Mouse (Mus musculus): Measurements from ENCODE around the gene Lyzl6. TPM values are rescaled to one million over a fixed set of nuclear protein-coding genes. Genes with fewer than 3 reads are reported as not detected.
A peak's percentile ranks its signal among the peaks of the same experiment; 100 is the strongest.
"Not testable (repeated sequence)": the region's sequence is repeated elsewhere in the genome, so short reads cannot be mapped to it uniquely, and the experiment has no call there.

Gene Lyzl6
- polyA plus RNA-seq (2016; fragmentation: Nextera tagmentation; extraction: Ambion mirVana): not detected in 2 replicates

DNA sequence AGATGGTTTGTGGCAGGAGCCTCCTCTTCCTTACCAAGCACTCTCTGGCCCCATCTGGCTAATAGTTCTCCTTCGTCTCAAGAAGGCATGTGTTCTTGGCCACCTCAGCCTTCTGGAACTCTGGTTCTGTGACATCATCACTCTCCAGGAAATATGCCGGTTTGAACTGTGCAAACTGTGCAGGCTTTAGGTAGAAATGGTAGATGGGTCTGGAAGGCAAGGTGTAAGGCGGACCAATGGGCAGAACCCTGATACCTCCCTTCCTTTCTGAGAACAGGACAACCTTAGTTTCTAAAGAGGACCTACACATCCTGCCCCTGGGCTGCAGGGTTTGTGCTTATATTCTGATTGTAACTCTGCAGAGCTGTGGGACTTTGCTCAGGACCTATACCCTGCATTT, at the start of gene Lyzl6:
TSS of gene Lyzl6 (minus strand) at position 101 of the 400 bp plus-strand sequence.
- Histone ChIP-seq H3K9me3 (replicated peaks) (no peaks in the 10 kb centered on the region), H3K36me3 (no peaks in the 10 kb centered on the region), H3K4me1 (no peaks in the 10 kb centered on the region), H3K4me2 (replicated peaks) (peak within 1 kb of the TSS; percentile 24; the same call in 1 of the 2 replicates), H3K27ac (no peak within 1 kb of the TSS), H3K27me3 (peaks cover 10% of the 10 kb centered on the region), H3K9ac (no peak within 1 kb of the TSS), H3K4me3 (no peak within 1 kb of the TSS)
- no peak for ATAC-seq (ENCODE audit: low FRiP score)
- 85% methylated on average over 3 of the region's 3 CpGs for WGBS

DNA sequence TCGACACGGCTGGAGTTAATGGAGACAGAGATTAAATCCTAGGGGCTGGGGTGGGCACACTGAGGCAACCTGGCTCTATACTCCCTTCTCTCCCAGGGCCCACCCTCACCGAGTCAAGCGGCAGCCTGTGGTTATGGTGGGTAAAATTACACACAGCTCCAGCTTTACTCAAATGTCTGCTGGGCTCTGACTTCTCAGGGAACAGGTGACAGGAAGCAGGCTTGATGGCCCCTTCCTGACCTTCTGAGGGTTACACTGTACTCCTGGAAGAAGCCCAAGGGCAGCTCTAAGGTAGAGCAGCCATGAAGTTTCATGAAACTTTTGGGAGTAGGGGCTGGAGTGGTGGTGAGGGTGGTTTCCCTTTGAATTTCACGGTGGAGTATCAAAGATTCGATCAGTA, 48.0 kb upstream of the Lyzl6 start:
- H3K4me2 ChIP-seq (replicated peaks): no peak overlapping the region
- H3K27me3 ChIP-seq: no peaks in the 10 kb centered on the region
- peaks cover 67% of the 10 kb centered on the region for H3K36me3 ChIP-seq
- H3K9me3 ChIP-seq (replicated peaks): no peaks in the 10 kb centered on the region
- no peak overlapping the region for H3K27ac ChIP-seq
- H3K4me3 ChIP-seq: no peak overlapping the region
- no peaks in the 10 kb centered on the region for H3K4me1 ChIP-seq
- 92% methylated on average over 6 of the region's 6 CpGs for WGBS
- no peak for ATAC-seq (ENCODE audit: low FRiP score)
- H3K9ac ChIP-seq: no peak overlapping the region

DNA sequence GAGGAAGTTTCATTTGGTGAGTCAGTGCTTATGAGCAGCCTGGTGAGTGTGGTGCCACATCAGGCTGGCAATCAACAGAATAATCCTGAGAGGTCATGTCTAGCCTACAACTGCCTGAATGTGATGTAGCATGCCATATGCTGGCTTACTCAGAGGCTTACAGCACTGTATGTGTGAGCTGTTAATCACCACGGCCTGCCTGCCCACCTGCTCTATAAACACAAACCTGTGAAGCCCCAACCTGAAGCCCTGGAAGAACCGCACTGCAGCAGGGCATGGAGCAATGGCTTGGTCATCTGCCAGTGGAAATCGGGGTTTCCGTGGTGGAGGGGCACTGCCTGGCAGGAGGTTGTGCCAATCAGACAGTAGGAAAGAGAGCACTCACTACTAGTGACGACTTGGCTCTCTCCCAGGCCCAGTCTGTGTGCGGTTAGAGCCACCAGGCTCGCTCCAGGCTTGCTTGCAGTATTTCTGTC, 46.6 kb upstream of the Lyzl6 start:
- 92% methylated on average over 7 of the region's 7 CpGs for WGBS
- Histone ChIP-seq H3K9me3 (replicated peaks) (no peaks in the 10 kb centered on the region), H3K9ac (no peak overlapping the region), H3K4me1 (no peaks in the 10 kb centered on the region), H3K4me3 (no peak overlapping the region), H3K27ac (no peak overlapping the region), H3K27me3 (no peaks in the 10 kb centered on the region), H3K36me3 (peaks cover 80% of the 10 kb centered on the region), H3K4me2 (replicated peaks) (no peak overlapping the region)
- ATAC-seq (ENCODE audit: low FRiP score): no peak

DNA sequence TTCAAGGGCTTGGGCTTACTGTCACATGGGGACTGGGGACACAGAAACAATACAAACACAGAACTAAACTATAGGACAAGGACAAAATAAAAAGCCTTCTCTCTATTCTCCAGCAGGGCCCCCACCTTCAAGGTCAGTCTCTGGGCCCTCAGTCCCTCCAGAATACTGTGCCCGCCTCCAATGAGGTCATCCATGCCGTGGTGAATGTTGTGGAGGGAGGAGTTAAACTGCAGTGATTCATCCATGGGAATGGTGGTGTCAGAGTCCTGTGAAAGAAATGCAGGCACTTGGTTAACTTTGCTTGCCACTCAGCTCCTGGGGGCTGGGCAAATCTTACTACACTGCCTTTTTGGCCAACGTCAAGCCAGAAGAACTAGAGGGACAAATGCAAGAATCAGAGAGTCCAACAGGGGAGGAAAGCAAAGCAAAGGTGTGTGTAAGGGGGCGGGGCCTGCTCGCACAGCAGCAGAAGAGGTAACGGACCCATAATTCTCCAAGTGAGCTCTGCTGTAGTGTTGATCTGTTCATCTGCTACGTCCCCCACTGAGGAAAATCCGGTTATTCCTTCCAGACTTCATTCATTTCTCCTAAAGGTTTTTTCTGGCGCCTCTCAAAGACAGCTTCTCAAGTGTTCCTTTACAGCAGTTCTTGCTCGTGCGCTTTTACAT, 45.1 kb upstream of the Lyzl6 start:
- H3K9me3 ChIP-seq (replicated peaks): no peaks in the 10 kb centered on the region
- no peak for ATAC-seq (ENCODE audit: low FRiP score)
- no peak overlapping the region for H3K4me3 ChIP-seq
- H3K27ac ChIP-seq: no peak overlapping the region
- no peaks in the 10 kb centered on the region for H3K4me1 ChIP-seq
- H3K27me3 ChIP-seq: no peaks in the 10 kb centered on the region
- WGBS: 91% methylated on average over 11 of the region's 11 CpGs
- no peak overlapping the region for H3K4me2 ChIP-seq (replicated peaks)
- no peak overlapping the region for H3K9ac ChIP-seq
- peaks cover 93% of the 10 kb centered on the region for H3K36me3 ChIP-seq

DNA sequence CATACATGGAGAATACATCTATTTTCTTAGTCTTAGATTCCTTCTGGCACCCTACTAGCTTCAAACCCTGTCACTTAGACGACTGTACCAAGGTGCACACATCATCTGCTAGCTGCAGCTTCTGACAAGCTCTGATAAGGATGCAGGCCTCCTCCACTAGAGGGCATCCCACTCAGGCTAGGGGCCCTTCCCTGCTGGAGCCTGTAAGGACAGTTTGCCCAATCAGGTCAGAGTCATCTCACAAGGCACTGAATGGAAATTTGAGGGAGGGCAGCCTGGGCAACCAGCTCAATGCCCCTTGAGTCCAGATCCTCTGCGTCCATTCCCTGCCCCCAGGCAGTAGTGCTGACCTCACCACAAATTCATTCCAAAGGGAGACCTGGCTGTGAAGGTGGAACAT, 38.4 kb upstream of the Lyzl6 start:
- H3K27ac ChIP-seq; H3K4me1 ChIP-seq; H3K9ac ChIP-seq; H3K4me2 ChIP-seq (replicated peaks); H3K4me3 ChIP-seq; H3K27me3 ChIP-seq; ATAC-seq (ENCODE audit: low FRiP score); H3K9me3 ChIP-seq (replicated peaks): not testable (repeated sequence)
- WGBS: 38% methylated on average over 2 of the region's 2 CpGs
- H3K36me3 ChIP-seq: peaks cover 63% of the 10 kb centered on the region

DNA sequence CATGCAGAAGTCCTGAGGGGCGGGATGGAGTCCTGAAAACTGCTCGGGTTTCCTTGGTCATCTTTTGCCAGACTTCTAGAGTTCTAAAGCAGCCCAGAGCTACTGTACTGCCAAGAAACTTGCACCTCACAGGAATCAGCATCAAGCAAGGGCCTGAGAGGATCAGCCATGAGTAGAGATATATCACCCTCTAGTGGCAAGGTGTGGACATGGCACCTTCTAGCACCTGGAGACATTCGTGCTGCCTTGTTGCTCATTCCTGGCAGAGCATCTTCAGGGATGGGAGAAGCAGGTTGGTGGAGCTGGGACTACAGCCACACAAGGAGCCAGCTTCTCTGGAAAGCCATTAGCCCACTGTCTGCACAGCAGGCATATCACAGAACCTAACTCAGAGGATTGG, 36.9 kb upstream of the Lyzl6 start:
- H3K27me3 ChIP-seq: no peaks in the 10 kb centered on the region
- peaks cover 49% of the 10 kb centered on the region for H3K36me3 ChIP-seq
- no peaks in the 10 kb centered on the region for H3K9me3 ChIP-seq (replicated peaks)
- H3K27ac ChIP-seq: no peak overlapping the region
- peak; percentile 29; the same call in 1 of the 2 replicates for ATAC-seq (ENCODE audit: low FRiP score)
- H3K9ac ChIP-seq: no peak overlapping the region
- no peaks in the 10 kb centered on the region for H3K4me1 ChIP-seq
- WGBS: 48% methylated on average over 3 of the region's 3 CpGs
- H3K4me3 ChIP-seq: no peak overlapping the region
- no peak overlapping the region for H3K4me2 ChIP-seq (replicated peaks)

DNA sequence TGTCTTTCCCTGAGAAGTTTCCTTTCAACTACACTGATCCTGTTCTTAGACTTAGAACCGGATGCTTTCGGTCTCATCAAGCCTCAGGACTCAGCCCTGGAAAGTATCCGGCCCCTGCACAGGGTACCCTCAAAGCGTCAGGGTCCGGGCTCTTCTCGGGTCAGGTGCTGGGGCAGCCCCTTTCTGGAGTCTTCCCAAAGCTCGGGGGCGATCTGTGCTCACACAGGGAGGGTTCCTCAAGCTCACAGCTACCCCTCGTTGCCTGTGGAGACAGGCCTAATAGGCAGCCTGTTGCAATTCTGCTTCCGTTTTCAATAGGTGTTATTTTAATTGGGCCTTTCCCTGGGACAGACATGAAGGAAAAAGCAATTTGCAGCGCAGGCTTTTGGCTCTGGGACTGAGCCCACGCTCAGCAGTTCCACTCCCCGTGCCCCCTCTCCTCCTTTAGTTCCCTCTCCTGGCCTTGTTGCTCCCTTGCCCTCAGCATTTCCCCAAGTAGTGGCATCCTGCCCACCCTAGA, 28.3 kb upstream of the Lyzl6 start:
- H3K9ac ChIP-seq: no peak overlapping the region
- no peak overlapping the region for H3K4me2 ChIP-seq (replicated peaks)
- no peak for ATAC-seq (ENCODE audit: low FRiP score)
- no peak overlapping the region for H3K27ac ChIP-seq
- no peak overlapping the region for H3K4me3 ChIP-seq
- no peaks in the 10 kb centered on the region for H3K36me3 ChIP-seq
- WGBS: 65% methylated on average over 13 of the region's 13 CpGs
- peaks cover 17% of the 10 kb centered on the region for H3K4me1 ChIP-seq
- H3K9me3 ChIP-seq (replicated peaks): no peaks in the 10 kb centered on the region
- 0 out of 2 replicates have a peak, but pooled peaks cover 4% of the 10 kb centered on the region for H3K27me3 ChIP-seq

DNA sequence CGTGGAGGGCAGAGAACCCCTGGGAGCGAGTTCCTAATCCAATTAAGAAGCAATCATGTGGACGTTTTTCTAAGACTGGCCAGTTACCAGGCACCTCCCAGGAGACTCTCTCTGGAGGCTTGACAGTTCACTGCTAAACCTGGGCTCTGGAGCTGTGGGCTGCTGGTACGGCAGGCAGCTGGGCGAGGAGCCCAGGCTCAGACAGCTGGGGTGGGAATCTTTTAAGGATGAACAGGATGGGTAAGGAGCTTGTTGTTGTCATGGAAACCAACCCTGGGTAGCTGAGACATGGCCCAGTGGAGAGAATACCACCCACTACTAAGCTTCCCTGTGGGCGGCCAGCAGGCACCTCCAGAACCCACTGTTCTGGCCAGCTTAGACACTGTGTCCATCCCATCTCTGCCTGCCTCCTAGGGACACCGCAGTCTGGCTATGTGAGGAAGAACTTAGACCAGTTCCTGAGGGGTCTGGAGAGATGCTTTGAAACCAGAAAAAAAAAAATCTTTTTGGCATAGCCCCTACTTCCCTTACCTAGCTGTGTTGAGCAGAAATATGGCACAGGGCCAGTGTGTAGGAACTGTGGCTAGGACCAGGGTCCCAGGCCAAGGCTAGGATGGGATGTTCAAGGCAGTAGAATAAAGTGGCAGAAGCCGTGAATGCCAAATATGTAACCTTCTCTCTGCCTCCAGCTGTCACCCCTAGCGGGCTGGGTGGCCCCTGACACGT, 27.7 kb upstream of the Lyzl6 start:
- H3K27ac ChIP-seq: no peak overlapping the region
- H3K4me2 ChIP-seq (replicated peaks): no peak overlapping the region
- H3K27me3 ChIP-seq: 0 out of 2 replicates have a peak, but pooled peaks cover 4% of the 10 kb centered on the region
- 27% methylated on average over 10 of the region's 10 CpGs for WGBS
- peak; percentile 40; the same call in 1 of the 2 replicates for ATAC-seq (ENCODE audit: low FRiP score)
- no peaks in the 10 kb centered on the region for H3K36me3 ChIP-seq
- no peak overlapping the region for H3K4me3 ChIP-seq
- no peak overlapping the region for H3K9ac ChIP-seq
- H3K9me3 ChIP-seq (replicated peaks): no peaks in the 10 kb centered on the region
- H3K4me1 ChIP-seq: peaks cover 17% of the 10 kb centered on the region

DNA sequence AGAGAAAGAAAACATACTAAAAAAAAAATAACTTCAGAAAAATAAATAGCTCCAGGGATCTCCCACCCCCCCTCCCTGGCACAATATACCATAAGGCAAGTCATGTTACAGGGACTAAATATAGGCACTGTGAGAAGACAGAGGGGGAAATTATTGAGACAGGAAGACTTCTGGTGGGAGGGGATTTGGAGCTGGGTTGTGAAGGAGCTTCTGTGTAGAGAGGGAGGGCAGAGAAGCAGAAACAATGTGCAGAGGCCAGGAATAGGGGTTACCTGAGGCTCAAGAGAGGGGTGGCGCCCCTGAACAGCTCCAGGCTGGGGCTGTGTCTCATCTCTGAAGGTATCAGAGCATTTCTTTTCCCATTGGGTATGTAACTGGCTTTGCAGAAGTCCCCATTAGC, 27.0 kb upstream of the Lyzl6 start:
- H3K27me3 ChIP-seq: 0 out of 2 replicates have a peak, but pooled peaks cover 4% of the 10 kb centered on the region
- no peak for ATAC-seq (ENCODE audit: low FRiP score)
- no peak overlapping the region for H3K9ac ChIP-seq
- no peaks in the 10 kb centered on the region for H3K9me3 ChIP-seq (replicated peaks)
- H3K27ac ChIP-seq: no peak overlapping the region
- WGBS: 71% methylated on average over 1 of the region's 1 CpGs
- no peaks in the 10 kb centered on the region for H3K36me3 ChIP-seq
- H3K4me1 ChIP-seq: peaks cover 17% of the 10 kb centered on the region
- H3K4me2 ChIP-seq (replicated peaks): no peak overlapping the region
- no peak overlapping the region for H3K4me3 ChIP-seq

DNA sequence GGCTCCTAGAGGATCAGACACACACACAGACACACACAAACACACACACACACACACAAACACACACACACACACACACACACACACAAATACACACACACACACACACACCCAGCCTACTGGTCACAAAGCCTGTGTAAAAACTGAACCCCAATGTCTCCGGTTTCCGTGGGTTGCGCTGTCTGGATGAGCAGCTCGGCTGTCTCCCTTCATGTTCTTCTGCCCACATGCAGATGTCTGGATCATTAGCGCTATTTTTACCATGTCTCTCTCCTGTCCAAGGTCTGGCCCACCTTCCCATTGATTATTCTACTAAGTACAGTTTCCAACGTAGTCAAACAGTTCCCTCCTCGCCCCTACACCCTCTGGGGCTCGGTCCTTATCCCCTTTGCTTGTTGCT, 24.4 kb upstream of the Lyzl6 start:
- WGBS: 87% methylated on average over 8 of the region's 8 CpGs
- H3K9ac ChIP-seq: no peak overlapping the region
- H3K9me3 ChIP-seq (replicated peaks): no peaks in the 10 kb centered on the region
- H3K27me3 ChIP-seq: 0 out of 2 replicates have a peak, but pooled peaks cover 4% of the 10 kb centered on the region
- no peaks in the 10 kb centered on the region for H3K36me3 ChIP-seq
- H3K4me1 ChIP-seq: peaks cover 17% of the 10 kb centered on the region
- H3K27ac ChIP-seq: no peak overlapping the region
- no peak for ATAC-seq (ENCODE audit: low FRiP score)
- H3K4me3 ChIP-seq: no peak overlapping the region
- no peak overlapping the region for H3K4me2 ChIP-seq (replicated peaks)

DNA sequence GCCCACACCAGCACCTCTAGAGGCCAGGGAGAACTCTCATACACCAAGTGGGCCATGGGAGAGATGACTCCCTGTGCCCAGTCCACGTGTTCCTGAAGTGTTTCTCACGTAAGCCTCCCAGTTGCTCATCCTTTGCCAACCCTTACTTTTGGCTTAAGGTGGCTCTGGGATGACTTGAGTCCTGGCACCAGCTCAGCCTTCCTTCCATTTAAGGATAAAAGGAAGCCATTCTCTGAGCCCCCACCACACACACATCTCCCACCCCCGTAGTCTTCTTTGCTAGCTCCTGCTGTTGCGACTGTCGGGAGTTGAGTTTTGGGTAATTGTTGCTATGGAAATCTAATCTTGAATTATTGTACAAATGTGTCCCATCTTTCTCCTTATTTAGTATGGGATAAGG, 23.9 kb upstream of the Lyzl6 start:
- H3K4me2 ChIP-seq (replicated peaks): no peak overlapping the region
- H3K27ac ChIP-seq: no peak overlapping the region
- no peak for ATAC-seq (ENCODE audit: low FRiP score)
- no peaks in the 10 kb centered on the region for H3K36me3 ChIP-seq
- WGBS: 86% methylated on average over 5 of the region's 5 CpGs
- peaks cover 7% of the 10 kb centered on the region; the same call in 1 of the 2 replicates for H3K27me3 ChIP-seq
- no peak overlapping the region for H3K9ac ChIP-seq
- no peaks in the 10 kb centered on the region for H3K9me3 ChIP-seq (replicated peaks)
- peaks cover 17% of the 10 kb centered on the region for H3K4me1 ChIP-seq
- H3K4me3 ChIP-seq: no peak overlapping the region

DNA sequence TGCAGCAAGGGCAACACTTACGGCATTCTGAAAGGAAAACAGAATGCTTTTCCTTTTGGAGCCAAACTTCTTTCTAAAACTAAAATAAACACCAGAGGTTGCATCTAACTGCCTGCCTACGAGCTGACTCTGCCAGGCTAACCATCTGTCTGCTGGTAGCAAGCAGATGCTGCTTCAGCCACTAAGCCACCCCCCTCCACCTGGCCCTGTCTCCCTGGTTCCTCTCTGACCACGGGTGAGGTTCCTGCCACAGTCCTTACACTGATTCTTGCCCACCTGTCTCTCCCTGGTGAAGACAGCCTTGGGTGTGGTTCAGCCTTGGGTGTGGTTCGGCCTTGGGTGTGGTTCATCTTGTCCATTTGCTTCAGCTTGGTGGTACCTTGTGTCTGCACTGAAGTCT, 23.2 kb upstream of the Lyzl6 start:
- Histone ChIP-seq H3K9ac (no peak overlapping the region), H3K27ac (no peak overlapping the region), H3K9me3 (replicated peaks) (no peaks in the 10 kb centered on the region), H3K4me3 (no peak overlapping the region), H3K36me3 (no peaks in the 10 kb centered on the region), H3K27me3 (peaks cover 10% of the 10 kb centered on the region; the same call in 1 of the 2 replicates), H3K4me2 (replicated peaks) (no peak overlapping the region), H3K4me1 (peaks cover 13% of the 10 kb centered on the region)
- WGBS: 50% methylated on average over 4 of the region's 4 CpGs
- ATAC-seq (ENCODE audit: low FRiP score): no peak
